8 mouse cellular contexts compared by ENCODE assay signal in genomic region chr10:98916781-98917340, GRCm38 (mm10). TPM values are rescaled to one million over a fixed set of nuclear protein-coding genes. Genes with fewer than 3 reads are reported as not detected.
DNase-seq lines count a peak whose midpoint lies in the region; ATAC-seq and TF ChIP-seq lines count a peak whose summit lies in the region.

No protein-coding gene starts in this region.

- TF ChIP-seq CTCF in lung, adult 2 months (IDR thresholded peaks at IDR 0.05; ENCODE audit: insufficient read depth, low read length), result no peak
- no peak for TF ChIP-seq CTCF in olfactory bulb, adult 2 months (IDR thresholded peaks at IDR 0.05; ENCODE audit: insufficient read depth, low read depth, low read length)

- peaks cover 6% of the 10 kb centered on the region for H3K4me1 ChIP-seq in lung, adult 2 months (ENCODE audit: control insufficient read depth, insufficient read depth, low read length)
- H3K4me1 ChIP-seq in forebrain, embryonic 10.5 days, result peaks cover 23% of the 10 kb centered on the region
- H3K4me1 ChIP-seq in limb, embryonic 12.5 days (replicated peaks), result peaks cover 16% of the 10 kb centered on the region
- no peaks in the 10 kb centered on the region for H3K4me1 ChIP-seq in olfactory bulb, adult 2 months (ENCODE audit: control insufficient read depth, insufficient read depth, low read length)

- DNase-seq in lung, adult 2 months, result no peak
- no peak for DNase-seq in lung, postnatal 36 days
- DNase-seq in forebrain, embryonic 10.5 days (ENCODE audit: extremely low spot score, low spot score), result no peak
- DNase-seq in gastrocnemius, adult 18-20 months (ENCODE audit: low spot score), result no peak
- DNase-seq in cerebellum, adult 11 months, result no peak
- no peak for DNase-seq in layer of hippocampus, adult 9-11 months

- no peak overlapping the region for H3K9ac ChIP-seq in limb, embryonic 12.5 days (replicated peaks)

- H3K36me3 ChIP-seq in forebrain, embryonic 10.5 days (replicated peaks), result no peaks in the 10 kb centered on the region
- no peaks in the 10 kb centered on the region for H3K36me3 ChIP-seq in limb, embryonic 12.5 days

- no peak for ATAC-seq in limb, embryonic 12.5 days (ENCODE audit: insufficient number of reproducible peaks, insufficient read depth, low FRiP score, low TSS enrichment, low read depth)

- H3K4me3 ChIP-seq in lung, adult 2 months (replicated peaks; ENCODE audit: extremely low read depth, low read depth, low read length), result peak overlapping the region; percentile 100
- peak overlapping the region; percentile 97 for H3K4me3 ChIP-seq in forebrain, embryonic 10.5 days
- H3K4me3 ChIP-seq in limb, embryonic 12.5 days (replicated peaks), result peak overlapping the region; percentile 93
- peak overlapping the region; percentile 51 for H3K4me3 ChIP-seq in olfactory bulb, adult 2 months (ENCODE audit: insufficient read depth, low read depth, low read length)

- no peak overlapping the region for H3K27ac ChIP-seq in forebrain, embryonic 10.5 days
- no peak overlapping the region for H3K27ac ChIP-seq in limb, embryonic 12.5 days
- H3K27ac ChIP-seq in olfactory bulb, adult 2 months (ENCODE audit: insufficient read depth, low read depth, low read length), result peak overlapping the region; percentile 54; the same call in 1 of the 2 replicates

- no peaks in the 10 kb centered on the region for H3K9me3 ChIP-seq in forebrain, embryonic 10.5 days
- H3K9me3 ChIP-seq in limb, embryonic 12.5 days, result no peaks in the 10 kb centered on the region

- TF ChIP-seq POLR2A in lung, adult 2 months (IDR thresholded peaks at IDR 0.05; ENCODE audit: borderline replicate concordance, extremely low read depth, low read depth, low read length), result no peak
- TF ChIP-seq POLR2A in olfactory bulb, adult 2 months (IDR thresholded peaks at IDR 0.05; ENCODE audit: insufficient read depth, low read depth, low read length), result no peak

- 42% methylated on average over 10 of the region's 10 CpGs for WGBS in lung, adult 2 months
- 82% methylated on average over 10 of the region's 10 CpGs for WGBS in forebrain, embryonic 10.5 days
- WGBS in limb, embryonic 12.5 days, result 73% methylated on average over 10 of the region's 10 CpGs
- 35% methylated on average over 10 of the region's 10 CpGs for WGBS in olfactory bulb, adult 2 months

- H3K27me3 ChIP-seq in forebrain, embryonic 10.5 days (ENCODE audit: poor library complexity, severe bottlenecking), result peaks cover 6% of the 10 kb centered on the region; the same call in 1 of the 2 replicates
- H3K27me3 ChIP-seq in limb, embryonic 12.5 days, result no peaks in the 10 kb centered on the region

- peak overlapping the region; percentile 98 for H3K4me2 ChIP-seq in limb, embryonic 12.5 days

RNA-seq across cellular contexts. Expression of gene Atp2b1, which starts 2.7 kb away (rescaled TPM):
- polyA plus RNA-seq in lung, adult 2 months (2012; rRNA removed), result 19.0 and 23.2 TPM in 2 replicates
- polyA plus RNA-seq in forebrain, embryonic 10.5 days (2016; fragmentation: Nextera tagmentation; extraction: Ambion mirVana), result 89.8 and 90.5 TPM in 2 replicates
- 95.9 and 100 TPM in 2 replicates for polyA plus RNA-seq in limb, embryonic 12.5 days (2016; fragmentation: Nextera tagmentation; extraction: Ambion mirVana)
- polyA plus RNA-seq in olfactory bulb, adult 2 months (2012; ENCODE audit: insufficient read depth, insufficient read length, low replicate concordance, missing spikeins), result 354 and 685 TPM in 2 replicates
- 10 to 100 TPM; 63.8 to 72.3 TPM for total RNA-seq in gastrocnemius, adult 18-20 months (2021)
